Comparison of ENCODE assay signal across 7 mouse cellular contexts in the genomic region with DNA sequence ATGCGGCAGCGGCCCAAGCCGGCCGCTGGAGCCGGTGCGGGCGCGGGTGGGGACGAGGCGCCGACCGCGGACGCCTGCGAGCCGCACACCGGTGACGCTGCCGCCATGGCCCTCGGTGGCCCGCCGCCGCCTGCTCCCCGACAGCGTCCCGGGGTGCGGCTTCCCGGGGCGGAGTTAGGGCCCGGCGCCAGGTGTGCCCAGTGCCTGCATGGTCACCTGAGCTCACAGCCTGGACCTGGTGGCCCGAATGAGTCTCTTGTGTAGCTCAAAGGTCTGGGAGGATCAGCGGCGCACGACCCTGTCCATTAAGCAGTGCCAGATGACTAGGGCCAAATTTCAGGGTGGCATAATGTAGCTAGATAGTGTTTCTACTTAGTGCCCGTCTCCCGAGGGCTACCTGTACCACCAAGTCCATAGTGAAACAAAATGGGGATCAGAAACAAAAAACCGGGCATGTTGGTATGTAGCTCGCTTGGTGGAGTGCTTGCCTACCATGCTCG. TPM values are rescaled to one million over a fixed set of nuclear protein-coding genes. Genes with fewer than 3 reads are reported as not detected.
DNase-seq lines count a peak whose midpoint lies in the region; ATAC-seq and TF ChIP-seq lines count a peak whose summit lies in the region.

A gene (minus strand): TSS at position 221 of the 500 bp plus-strand sequence.

- H3K4me2 ChIP-seq in forebrain, embryonic 13.5 days: peak within 1 kb of the TSS; percentile 87
- peak within 1 kb of the TSS; percentile 96 for H3K4me2 ChIP-seq in hindbrain, embryonic 16.5 days (ENCODE audit: low read length)
- peak within 1 kb of the TSS; percentile 80 for H3K4me2 ChIP-seq in liver, embryonic 11.5 days
- H3K4me2 ChIP-seq in midbrain, postnatal 0 days (ENCODE audit: low read depth, low read length, poor library complexity, severe bottlenecking): peak within 1 kb of the TSS; percentile 91

- H3K4me1 ChIP-seq in forebrain, embryonic 13.5 days: peaks cover 26% of the 10 kb centered on the region
- peaks cover 17% of the 10 kb centered on the region for H3K4me1 ChIP-seq in hindbrain, embryonic 16.5 days (ENCODE audit: control insufficient read depth, insufficient read depth, low read depth, low read length)
- peaks cover 16% of the 10 kb centered on the region for H3K4me1 ChIP-seq in liver, embryonic 11.5 days (replicated peaks; ENCODE audit: control insufficient read depth, insufficient read depth, low read length)
- H3K4me1 ChIP-seq in midbrain, postnatal 0 days (ENCODE audit: insufficient read depth, low read length): peaks cover 3% of the 10 kb centered on the region; the same call in 1 of the 2 replicates

- WGBS in forebrain, embryonic 13.5 days: 12% methylated on average over 27 of the region's 40 CpGs
- 13% methylated on average over 21 of the region's 40 CpGs for WGBS in hindbrain, embryonic 16.5 days
- WGBS in liver, embryonic 11.5 days: 8% methylated on average over 36 of the region's 40 CpGs
- WGBS in midbrain, postnatal 0 days: 10% methylated on average over 39 of the region's 40 CpGs

- peaks cover 25% of the 10 kb centered on the region for H3K27me3 ChIP-seq in forebrain, embryonic 13.5 days
- peaks cover 2% of the 10 kb centered on the region; the same call in 1 of the 2 replicates for H3K27me3 ChIP-seq in hindbrain, embryonic 16.5 days (replicated peaks; ENCODE audit: control insufficient read depth, insufficient read depth, low read length)
- no peaks in the 10 kb centered on the region for H3K27me3 ChIP-seq in liver, embryonic 11.5 days (replicated peaks; ENCODE audit: control insufficient read depth, insufficient read depth, low read length)
- H3K27me3 ChIP-seq in midbrain, postnatal 0 days (ENCODE audit: insufficient read depth, low read length): no peaks in the 10 kb centered on the region

- peak; percentile 32 to 56 for DNase-seq in B cell, adult 2 months
- DNase-seq in adrenal gland, adult 8-10 months: peak; percentile 27
- DNase-seq in liver, embryonic 11.5 days (ENCODE audit: low spot score): no peak
- DNase-seq in midbrain, postnatal 0 days (ENCODE audit: low spot score): no peak
- DNase-seq in yolk sac, embryonic 10.5 days (ENCODE audit: low spot score): peak; percentile 27

- H3K9me3 ChIP-seq in forebrain, embryonic 13.5 days (replicated peaks): no peaks in the 10 kb centered on the region
- no peaks in the 10 kb centered on the region for H3K9me3 ChIP-seq in hindbrain, embryonic 16.5 days (ENCODE audit: control insufficient read depth, low read length)
- no peaks in the 10 kb centered on the region for H3K9me3 ChIP-seq in liver, embryonic 11.5 days (ENCODE audit: control insufficient read depth, low read length)
- no peaks in the 10 kb centered on the region for H3K9me3 ChIP-seq in midbrain, postnatal 0 days (ENCODE audit: low read length)

- no peak for TF ChIP-seq CTCF in midbrain, postnatal 0 days (IDR thresholded peaks at IDR 0.05)

- no peak for ATAC-seq in forebrain, embryonic 13.5 days
- no peak for ATAC-seq in hindbrain, embryonic 16.5 days
- ATAC-seq in liver, embryonic 11.5 days (replicated peaks; ENCODE audit: low FRiP score): peak; percentile 32
- no peak; the same call in 1 of the 2 replicates for ATAC-seq in midbrain, postnatal 0 days (ENCODE audit: low FRiP score)

- peak within 1 kb of the TSS; percentile 52 for H3K4me3 ChIP-seq in forebrain, embryonic 13.5 days
- H3K4me3 ChIP-seq in hindbrain, embryonic 16.5 days (ENCODE audit: low read length): peak within 1 kb of the TSS; percentile 66
- H3K4me3 ChIP-seq in liver, embryonic 11.5 days (ENCODE audit: low read depth, low read length): peak within 1 kb of the TSS; percentile 67
- peak within 1 kb of the TSS; percentile 57 for H3K4me3 ChIP-seq in midbrain, postnatal 0 days (ENCODE audit: low read depth, low read length)

- H3K36me3 ChIP-seq in forebrain, embryonic 13.5 days (ENCODE audit: poor library complexity, severe bottlenecking): peaks cover 8% of the 10 kb centered on the region
- H3K36me3 ChIP-seq in hindbrain, embryonic 16.5 days (ENCODE audit: control insufficient read depth, insufficient read depth, low read length): peaks cover 3% of the 10 kb centered on the region; the same call in 1 of the 2 replicates
- H3K36me3 ChIP-seq in liver, embryonic 11.5 days (ENCODE audit: control insufficient read depth, insufficient read depth, low read length): peaks cover 9% of the 10 kb centered on the region
- H3K36me3 ChIP-seq in midbrain, postnatal 0 days (ENCODE audit: insufficient read depth, low read length): peaks cover 9% of the 10 kb centered on the region

- peak within 1 kb of the TSS; percentile 78 for H3K9ac ChIP-seq in forebrain, embryonic 13.5 days
- peak within 1 kb of the TSS; percentile 87 for H3K9ac ChIP-seq in hindbrain, embryonic 16.5 days (ENCODE audit: low read depth, low read length)
- H3K9ac ChIP-seq in liver, embryonic 11.5 days (ENCODE audit: low read depth, low read length): peak within 1 kb of the TSS; percentile 87
- peak within 1 kb of the TSS; percentile 85 for H3K9ac ChIP-seq in midbrain, postnatal 0 days (replicated peaks; ENCODE audit: low read length, poor library complexity, severe bottlenecking)

- H3K27ac ChIP-seq in forebrain, embryonic 13.5 days: peak within 1 kb of the TSS; percentile 25; the same call in 1 of the 2 replicates
- peak within 1 kb of the TSS; percentile 72 for H3K27ac ChIP-seq in hindbrain, embryonic 16.5 days (ENCODE audit: low read depth, low read length)
- peak within 1 kb of the TSS; percentile 78 for H3K27ac ChIP-seq in liver, embryonic 11.5 days (ENCODE audit: low read depth, low read length)
- H3K27ac ChIP-seq in midbrain, postnatal 0 days (ENCODE audit: low read depth, low read length): peak within 1 kb of the TSS; percentile 89

RNA-seq across cellular contexts. Expression of the gene that starts here (rescaled TPM):
- 10 to 100 TPM in 2 of 4 experiments, 1 to 10 TPM in 2; 7.2 to 11.8 (median 10.1) TPM for total RNA-seq in adrenal gland, adult 8-10 months (2022)
- polyA plus RNA-seq in forebrain, embryonic 13.5 days (2015; fragmentation: Nextera tagmentation; extraction: Ambion mirVana): 2.6 and 2.7 TPM in 2 replicates
- polyA plus RNA-seq in hindbrain, embryonic 16.5 days (2015; fragmentation: Nextera tagmentation; extraction: Ambion mirVana): 6.8 and 9.2 TPM in 2 replicates
- polyA plus RNA-seq in liver, embryonic 11.5 days (2014; fragmentation: Nextera tagmentation; extraction: Ambion mirVana): 12.2 and 12.4 TPM in 2 replicates
- total RNA-seq in midbrain, postnatal 0 days (2014; rRNA removed): 14.6 and 16.6 TPM in 2 replicates
- polyA plus RNA-seq in midbrain, postnatal 0 days (2015; fragmentation: Nextera tagmentation; extraction: Ambion mirVana): 16.0 and 18.2 TPM in 2 replicates

Comparison
In these comparisons a context has a peak if more than half of its experiments do, and no peak if none do; other contexts are left out.
1. DNase-seq: peak in B cell, adult 2 months (2 of 2), adrenal gland, adult 8-10 months (single experiment) and yolk sac, embryonic 10.5 days (single experiment); none in liver, embryonic 11.5 days (single experiment) and midbrain, postnatal 0 days (single experiment).
2. H3K27ac ChIP-seq: peak in every context shown above with its lines; median percentile 89 in midbrain, postnatal 0 days; 78 in liver, embryonic 11.5 days; 72 in hindbrain, embryonic 16.5 days; 25 in forebrain, embryonic 13.5 days.
3. Peak in every context shown above with its lines, with median percentiles within 50 percentile points of each other: H3K4me2 ChIP-seq, H3K4me3 ChIP-seq and H3K9ac ChIP-seq.